ENCODE assay signal across 26 mouse cellular contexts in the genomic region with DNA sequence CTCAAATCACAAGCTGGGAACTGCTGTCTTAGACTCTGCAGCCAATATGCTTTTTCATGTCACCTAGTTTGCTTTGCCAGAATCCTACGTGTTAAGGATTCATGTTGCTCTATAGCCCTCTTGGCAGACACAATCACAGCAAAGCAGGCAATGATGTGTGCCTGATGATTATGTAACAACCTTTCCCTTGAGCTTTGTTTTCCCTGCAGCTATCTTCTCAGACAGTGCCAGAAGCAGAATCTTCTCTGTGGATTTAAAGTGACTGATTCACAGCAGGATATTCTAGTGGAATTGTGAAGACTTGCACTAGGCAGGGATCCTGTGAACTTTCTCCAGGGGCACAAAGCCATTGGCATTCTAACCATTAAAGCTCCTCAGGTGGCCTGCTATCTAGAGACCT.
DNase-seq lines count a peak whose midpoint lies in the region; ATAC-seq and TF ChIP-seq lines count a peak whose summit lies in the region.
"Had no signal": no experiment of that assay in that cellular context is flagged by ENCODE, and none has a peak within 500 bp of the region (broad histone marks: within the 10 kb centered on the region; RNA-seq: fewer than 3 reads in every experiment).

No protein-coding gene starts in this region.

- no peak overlapping the region for H3K4me3 ChIP-seq in embryonic facial prominence, embryonic 14.5 days (ENCODE audit: low read depth, low read length)
- H3K4me3 ChIP-seq in embryonic facial prominence, embryonic 10.5 days = no peak overlapping the region
- H3K4me3 ChIP-seq in lung, embryonic 14.5 days (ENCODE audit: low read depth, low read length) = no peak overlapping the region
- H3K4me3 ChIP-seq: heart, embryonic 10.5 days; heart, embryonic 15.5 days; megakaryocyte, embryonic 14.5 days; midbrain, embryonic 12.5 days had no signal

- H3K27ac ChIP-seq in embryonic facial prominence, embryonic 14.5 days (replicated peaks; ENCODE audit: low read depth, low read length) = no peak overlapping the region
- H3K27ac ChIP-seq in embryonic facial prominence, embryonic 10.5 days (replicated peaks) = no peak overlapping the region
- H3K27ac ChIP-seq in lung, embryonic 14.5 days (ENCODE audit: low read depth) = no peak overlapping the region
- H3K27ac ChIP-seq: heart, embryonic 10.5 days; heart, embryonic 15.5 days; kidney, postnatal 0 days; midbrain, embryonic 12.5 days had no signal

- no peak for TF ChIP-seq CTCF in lung, embryonic 14.5 days (IDR thresholded peaks at IDR 0.05; ENCODE audit: low read depth)

- H3K36me3 ChIP-seq in embryonic facial prominence, embryonic 14.5 days (ENCODE audit: control insufficient read depth, insufficient read depth, low read length) = no peaks in the 10 kb centered on the region
- no peaks in the 10 kb centered on the region for H3K36me3 ChIP-seq in embryonic facial prominence, embryonic 10.5 days (replicated peaks)
- no peaks in the 10 kb centered on the region for H3K36me3 ChIP-seq in lung, embryonic 14.5 days (ENCODE audit: insufficient read depth)
- H3K36me3 ChIP-seq: heart, embryonic 10.5 days; heart, embryonic 15.5 days; midbrain, embryonic 12.5 days had no signal

- DNase-seq in embryonic facial prominence, embryonic 14.5 days (ENCODE audit: low spot score) = peak; percentile 4
- DNase-seq in embryonic facial prominence, embryonic 10.5 days (ENCODE audit: low spot score) = no peak
- DNase-seq in frontal cortex, postnatal 36 days (ENCODE audit: low spot score in 2 of 2) = peak; percentile 1 to 6
- DNase-seq in frontal cortex, postnatal 10 days (ENCODE audit: low spot score in 2 of 2) = no peak
- DNase-seq in lung, embryonic 14.5 days = peak; percentile 11
- no peak for DNase-seq in lung, postnatal 25 days (ENCODE audit: low spot score)
- DNase-seq in brain, adult 2 months (ENCODE audit: low read depth, low spot score) = peak; percentile 40
- DNase-seq in urinary bladder, postnatal 36 days (ENCODE audit: low spot score in 2 of 2) = no peak
- DNase-seq: adrenal gland, adult 8-10 months; cerebellum, adult 2 months; gastrocnemius, postnatal 10 days; kidney, adult 8-10 months; kidney, postnatal 4 days; layer of hippocampus, postnatal 36 days; liver; lung, postnatal 4 days; retina, postnatal 1 day; spleen, adult 18-20 months; thymus, adult 2 months; thymus, postnatal 36 days had no signal

- no peaks in the 10 kb centered on the region for H3K27me3 ChIP-seq in embryonic facial prominence, embryonic 14.5 days (replicated peaks; ENCODE audit: control insufficient read depth, insufficient read depth, low read length)
- no peaks in the 10 kb centered on the region for H3K27me3 ChIP-seq in embryonic facial prominence, embryonic 10.5 days (replicated peaks; ENCODE audit: low read depth, poor library complexity, severe bottlenecking)
- no peaks in the 10 kb centered on the region for H3K27me3 ChIP-seq in lung, embryonic 14.5 days (ENCODE audit: insufficient read depth, low read length)
- H3K27me3 ChIP-seq: heart, embryonic 15.5 days; megakaryocyte, embryonic 14.5 days; midbrain, embryonic 12.5 days had no signal

- 58% methylated on average over 1 of the region's 1 CpGs for WGBS in embryonic facial prominence, embryonic 14.5 days
- 84% methylated on average over 1 of the region's 1 CpGs for WGBS in embryonic facial prominence, embryonic 10.5 days
- WGBS in lung, embryonic 14.5 days = 39% methylated on average over 1 of the region's 1 CpGs

- H3K4me2 ChIP-seq in embryonic facial prominence, embryonic 14.5 days (ENCODE audit: low read depth, low read length) = no peak overlapping the region
- no peak overlapping the region for H3K4me2 ChIP-seq in lung, embryonic 14.5 days
- H3K4me2 ChIP-seq: heart, embryonic 15.5 days; midbrain, embryonic 12.5 days had no signal

- H3K4me1 ChIP-seq in embryonic facial prominence, embryonic 14.5 days (ENCODE audit: control insufficient read depth, insufficient read depth, low read length) = no peaks in the 10 kb centered on the region
- no peaks in the 10 kb centered on the region for H3K4me1 ChIP-seq in embryonic facial prominence, embryonic 10.5 days
- no peaks in the 10 kb centered on the region for H3K4me1 ChIP-seq in lung, embryonic 14.5 days (ENCODE audit: insufficient read depth)
- H3K4me1 ChIP-seq: heart, embryonic 10.5 days; heart, embryonic 15.5 days; megakaryocyte, embryonic 14.5 days; midbrain, embryonic 12.5 days had no signal

- no peak overlapping the region for H3K9ac ChIP-seq in embryonic facial prominence, embryonic 14.5 days (ENCODE audit: low read depth, low read length)
- H3K9ac ChIP-seq in lung, embryonic 14.5 days = no peak overlapping the region
- H3K9ac ChIP-seq: heart, embryonic 15.5 days; midbrain, embryonic 12.5 days had no signal

- ATAC-seq in embryonic facial prominence, embryonic 14.5 days (ENCODE audit: low read depth) = no peak
- ATAC-seq in lung, embryonic 14.5 days (ENCODE audit: insufficient read depth) = no peak
- ATAC-seq: intestine, embryonic 16.5 days had no signal

- no peaks in the 10 kb centered on the region for H3K9me3 ChIP-seq in embryonic facial prominence, embryonic 14.5 days (ENCODE audit: control insufficient read depth, low read length)
- H3K9me3 ChIP-seq in embryonic facial prominence, embryonic 10.5 days = no peaks in the 10 kb centered on the region
- no peaks in the 10 kb centered on the region for H3K9me3 ChIP-seq in lung, embryonic 14.5 days (ENCODE audit: low read depth, low read length)
- H3K9me3 ChIP-seq: heart, embryonic 10.5 days; heart, embryonic 15.5 days; megakaryocyte, embryonic 14.5 days; midbrain, embryonic 12.5 days had no signal

Comparison
In these comparisons a context has a peak if more than half of its experiments do, and no peak if none do; other contexts are left out.
1. DNase-seq: peak in embryonic facial prominence, embryonic 14.5 days (single experiment), frontal cortex, postnatal 36 days (2 of 2), lung, embryonic 14.5 days (single experiment) and brain, adult 2 months (single experiment); none in embryonic facial prominence, embryonic 10.5 days (single experiment), frontal cortex, postnatal 10 days (0 of 2), lung, postnatal 25 days (single experiment) and urinary bladder, postnatal 36 days (0 of 2).